Mouse (Mus musculus): ENCODE results near the gene Foxj1.
"Not testable (repeated sequence)": the region's sequence is repeated elsewhere in the genome, so short reads cannot be mapped to it uniquely, and the experiment has no call there.

Foxj1 gene

GRCm38 (mm10) chr11:116335244-116336036 lies at the start of gene Foxj1:
TSS of gene Foxj1 (minus strand) at chr11:116335399.
- Histone ChIP-seq H3K9me3 (ENCODE audit: low read length) (no peaks in the 10 kb centered on the region), H3K36me3 (ENCODE audit: insufficient read depth, low read length) (no peaks in the 10 kb centered on the region), H3K4me1 (replicated peaks; ENCODE audit: low read depth, low read length) (peaks cover 65% of the 10 kb centered on the region), H3K27me3 (ENCODE audit: insufficient read depth, low read length) (peaks cover 59% of the 10 kb centered on the region), H3K4me3 (replicated peaks; ENCODE audit: low read length) (peak within 1 kb of the TSS; percentile 80)
- TF ChIP-seq NANOG (IDR thresholded peaks at IDR 0.05; ENCODE audit: borderline replicate concordance, low read length) (no peak), CTCF (conservative IDR thresholded peaks at IDR 0.05; ENCODE audit: low read length) (peak; percentile 15)

- no peaks in the 10 kb centered on the region; the same call in 1 of the 2 replicates for H3K27me3 ChIP-seq (ENCODE audit: insufficient read depth, low read length)
- H3K4me1 ChIP-seq (replicated peaks; ENCODE audit: low read depth, low read length), result peaks cover 52% of the 10 kb centered on the region
- H3K36me3 ChIP-seq (ENCODE audit: insufficient read depth, low read length), result no peaks in the 10 kb centered on the region
- H3K4me3 ChIP-seq (replicated peaks; ENCODE audit: low read length), result no peak overlapping the region
- no peaks in the 10 kb centered on the region for H3K9me3 ChIP-seq (ENCODE audit: low read length)
- TF ChIP-seq NANOG (IDR thresholded peaks at IDR 0.05; ENCODE audit: borderline replicate concordance, low read length), result no peak
- TF ChIP-seq POU5F1 (IDR thresholded peaks at IDR 0.05; ENCODE audit: borderline replicate concordance, low read length), result no peak
- TF ChIP-seq CTCF (conservative IDR thresholded peaks at IDR 0.05; ENCODE audit: low read length), result no peak
Measured at GRCm38 (mm10) chr11:116384171-116384570, 49.0 kb upstream of the Foxj1 start.

- H3K4me1 ChIP-seq (replicated peaks; ENCODE audit: low read depth, low read length), result peaks cover 41% of the 10 kb centered on the region
- not testable (repeated sequence) for H3K9me3 ChIP-seq (ENCODE audit: low read length); H3K4me3 ChIP-seq (replicated peaks; ENCODE audit: low read length); H3K27me3 ChIP-seq (ENCODE audit: insufficient read depth, low read length); H3K36me3 ChIP-seq (ENCODE audit: insufficient read depth, low read length)
Measured at GRCm38 (mm10) chr11:116383070-116383469, 47.9 kb upstream of the Foxj1 start.

GRCm38 (mm10) chr11:116380767-116381166 lies 45.6 kb upstream of the Foxj1 start:
- no peak overlapping the region for H3K4me3 ChIP-seq (replicated peaks; ENCODE audit: low read length)
- no peaks in the 10 kb centered on the region for H3K27me3 ChIP-seq (ENCODE audit: insufficient read depth, low read length)

GRCm38 (mm10) chr11:116379530-116379929 lies 44.3 kb upstream of the Foxj1 start:
- Histone ChIP-seq H3K9me3 (ENCODE audit: low read length) (no peaks in the 10 kb centered on the region), H3K36me3 (ENCODE audit: insufficient read depth, low read length) (no peaks in the 10 kb centered on the region), H3K4me3 (replicated peaks; ENCODE audit: low read length) (no peak overlapping the region), H3K27me3 (ENCODE audit: insufficient read depth, low read length) (no peaks in the 10 kb centered on the region), H3K4me1 (replicated peaks; ENCODE audit: low read depth, low read length) (peaks cover 16% of the 10 kb centered on the region)
- no peak for TF ChIP-seq NANOG (IDR thresholded peaks at IDR 0.05; ENCODE audit: borderline replicate concordance, low read length)
- no peak for TF ChIP-seq CTCF (conservative IDR thresholded peaks at IDR 0.05; ENCODE audit: low read length)
- no peak for TF ChIP-seq POU5F1 (IDR thresholded peaks at IDR 0.05; ENCODE audit: borderline replicate concordance, low read length)

More at GRCm38 (mm10) chr11:116380767-116381166, 45.6 kb upstream of the Foxj1 start:
- Histone ChIP-seq H3K9me3 (ENCODE audit: low read length) (no peaks in the 10 kb centered on the region), H3K36me3 (ENCODE audit: insufficient read depth, low read length) (no peaks in the 10 kb centered on the region), H3K4me1 (replicated peaks; ENCODE audit: low read depth, low read length) (peaks cover 20% of the 10 kb centered on the region)
- TF ChIP-seq NANOG (IDR thresholded peaks at IDR 0.05; ENCODE audit: borderline replicate concordance, low read length) (no peak), POU5F1 (IDR thresholded peaks at IDR 0.05; ENCODE audit: borderline replicate concordance, low read length) (no peak), CTCF (conservative IDR thresholded peaks at IDR 0.05; ENCODE audit: low read length) (no peak)

- H3K9me3 ChIP-seq (ENCODE audit: low read length), result no peaks in the 10 kb centered on the region
- H3K4me1 ChIP-seq (replicated peaks; ENCODE audit: low read depth, low read length), result peaks cover 14% of the 10 kb centered on the region
- TF ChIP-seq POU5F1 (IDR thresholded peaks at IDR 0.05; ENCODE audit: borderline replicate concordance, low read length), result no peak
- no peak for TF ChIP-seq NANOG (IDR thresholded peaks at IDR 0.05; ENCODE audit: borderline replicate concordance, low read length)
- TF ChIP-seq CTCF (conservative IDR thresholded peaks at IDR 0.05; ENCODE audit: low read length), result no peak
- H3K36me3 ChIP-seq (ENCODE audit: insufficient read depth, low read length), result no peaks in the 10 kb centered on the region
- no peaks in the 10 kb centered on the region for H3K27me3 ChIP-seq (ENCODE audit: insufficient read depth, low read length)
- no peak overlapping the region for H3K4me3 ChIP-seq (replicated peaks; ENCODE audit: low read length)
Measured at GRCm38 (mm10) chr11:116376945-116377661, 41.9 kb upstream of the Foxj1 start.

- no peak overlapping the region for H3K4me3 ChIP-seq (replicated peaks; ENCODE audit: low read length)
- 0 out of 2 replicates have a peak, but pooled peaks cover 3% of the 10 kb centered on the region for H3K27me3 ChIP-seq (ENCODE audit: insufficient read depth, low read length)
- no peaks in the 10 kb centered on the region for H3K9me3 ChIP-seq (ENCODE audit: low read length)
- TF ChIP-seq POU5F1 (IDR thresholded peaks at IDR 0.05; ENCODE audit: borderline replicate concordance, low read length) (no peak), NANOG (IDR thresholded peaks at IDR 0.05; ENCODE audit: borderline replicate concordance, low read length) (no peak), CTCF (conservative IDR thresholded peaks at IDR 0.05; ENCODE audit: low read length) (no peak)
- H3K36me3 ChIP-seq (ENCODE audit: insufficient read depth, low read length), result no peaks in the 10 kb centered on the region
- H3K4me1 ChIP-seq (replicated peaks; ENCODE audit: low read depth, low read length), result peaks cover 56% of the 10 kb centered on the region
Measured at GRCm38 (mm10) chr11:116371894-116372450, 36.8 kb upstream of the Foxj1 start.

GRCm38 (mm10) chr11:116369633-116370032 lies 34.4 kb upstream of the Foxj1 start:
- TF ChIP-seq POU5F1 (IDR thresholded peaks at IDR 0.05; ENCODE audit: borderline replicate concordance, low read length) (no peak), NANOG (IDR thresholded peaks at IDR 0.05; ENCODE audit: borderline replicate concordance, low read length) (no peak), CTCF (conservative IDR thresholded peaks at IDR 0.05; ENCODE audit: low read length) (no peak)
- H3K9me3 ChIP-seq (ENCODE audit: low read length), result no peaks in the 10 kb centered on the region
- peaks cover 56% of the 10 kb centered on the region for H3K4me1 ChIP-seq (replicated peaks; ENCODE audit: low read depth, low read length)
- no peak overlapping the region for H3K4me3 ChIP-seq (replicated peaks; ENCODE audit: low read length)
- H3K27me3 ChIP-seq (ENCODE audit: insufficient read depth, low read length), result 0 out of 2 replicates have a peak, but pooled peaks cover 3% of the 10 kb centered on the region
- H3K36me3 ChIP-seq (ENCODE audit: insufficient read depth, low read length), result no peaks in the 10 kb centered on the region
